Mouse (Mus musculus) liver, embryonic 12.5 days (tissue): ENCODE data around the gene Lpp. TPM values are rescaled to one million over a fixed set of nuclear protein-coding genes. Genes with fewer than 3 reads are reported as not detected.

Experiments used
- ATAC-seq: fragments of 200-750 bp; cut with Nextera tagmentation; 2 replicates; pipeline ENCODE4 v1.8.0; 2017; ENCODE audit warnings: moderate number of reproducible peaks, mild to moderate bottlenecking, moderate library complexity
- H3K27ac ChIP-seq: fragments of 300-500 bp; sonication (generic); 2 replicates; pipeline ENCODE4 v1.5.1; 2016; ENCODE audit warnings: mild to moderate bottlenecking
- H3K27me3 ChIP-seq: fragments of 300-500 bp; sonication (generic); replicated peaks from 2 replicates; pipeline ENCODE4 v1.6.1; 2016; ENCODE audit warnings: mild to moderate bottlenecking, moderate library complexity
- H3K36me3 ChIP-seq: fragments of 300-500 bp; sonication (generic); 2 replicates; pipeline ENCODE4 v1.6.1; 2016; ENCODE audit warnings: mild to moderate bottlenecking, moderate library complexity
- H3K4me1 ChIP-seq: fragments of 300-500 bp; sonication (generic); 2 replicates; pipeline ENCODE4 v1.6.1; 2016
- H3K4me2 ChIP-seq: fragments of 300-500 bp; sonication (generic); 2 replicates; pipeline ENCODE4 v1.6.1; 2016; ENCODE audit warnings: mild to moderate bottlenecking, moderate library complexity
- H3K4me3 ChIP-seq: fragments of 300-500 bp; sonication (generic); 2 replicates; pipeline ENCODE4 v1.5.1; 2016; ENCODE audit warnings: mild to moderate bottlenecking, moderate library complexity
- H3K9ac ChIP-seq: fragments of 300-500 bp; sonication (generic); 2 replicates; pipeline ENCODE4 v1.6.1; 2016; ENCODE audit warnings: mild to moderate bottlenecking, moderate library complexity
- H3K9me3 ChIP-seq: fragments of 300-500 bp; sonication (generic); replicated peaks from 2 replicates; pipeline ENCODE4 v1.6.1; 2016; ENCODE audit warnings: mild to moderate bottlenecking, moderate library complexity
- WGBS: fragments of 180-500 bp; shearing (Covaris S2); methylation state at CpG from one replicate; pipeline ENCODE4 v1.1.7; 2016; ENCODE audit not compliant: insufficient replicate concordance; 5-methylcytosine and 5-hydroxymethylcytosine counted together
- polyA plus RNA-seq: library from polyadenylated mRNA; unstranded; fragments of >200 nt; fragmentation: Nextera tagmentation; extraction: Ambion mirVana; gene quantifications from 2 replicates; pipeline ENCODE4 v1.2.1, GENCODE M21; 2016

The Lpp gene
- polyA plus RNA-seq, 1 experiment from 2014 or later, result 9.5 TPM

- Histone ChIP-seq H3K36me3 (no peaks in the 10 kb centered on the region), H3K4me2 (no peak overlapping the region), H3K27ac (no peak overlapping the region), H3K4me1 (no peaks in the 10 kb centered on the region), H3K9me3 (no peaks in the 10 kb centered on the region), H3K27me3 (no peaks in the 10 kb centered on the region), H3K9ac (no peak overlapping the region), H3K4me3 (no peak overlapping the region)
- 63% methylated on average over 2 of the region's 2 CpGs for WGBS
- no peak for ATAC-seq
Measured at GRCm38 (mm10) chr16:24577798-24578197, 184.5 kb downstream of the Lpp start.

GRCm38 (mm10) chr16:24582847-24583246 lies 189.5 kb downstream of the Lpp start:
- no peaks in the 10 kb centered on the region for H3K36me3 ChIP-seq
- H3K4me1 ChIP-seq, result no peaks in the 10 kb centered on the region
- no peak overlapping the region for H3K4me3 ChIP-seq
- ATAC-seq, result no peak
- H3K9ac ChIP-seq, result no peak overlapping the region
- H3K27ac ChIP-seq, result no peak overlapping the region
- H3K9me3 ChIP-seq, result no peaks in the 10 kb centered on the region
- no peaks in the 10 kb centered on the region for H3K27me3 ChIP-seq
- WGBS, result 81% methylated on average over 2 of the region's 2 CpGs
- H3K4me2 ChIP-seq, result no peak overlapping the region

GRCm38 (mm10) chr16:24593535-24593934 lies 200.2 kb downstream of the Lpp start:
- Histone ChIP-seq H3K27me3 (no peaks in the 10 kb centered on the region), H3K36me3 (no peaks in the 10 kb centered on the region), H3K4me2 (no peak overlapping the region), H3K27ac (no peak overlapping the region), H3K4me3 (no peak overlapping the region), H3K9ac (no peak overlapping the region), H3K9me3 (no peaks in the 10 kb centered on the region), H3K4me1 (no peaks in the 10 kb centered on the region)
- no peak for ATAC-seq
- 60% methylated on average over 4 of the region's 4 CpGs for WGBS

GRCm38 (mm10) chr16:24594508-24594907 lies 201.2 kb downstream of the Lpp start:
- H3K27ac ChIP-seq, result no peak overlapping the region
- H3K36me3 ChIP-seq, result no peaks in the 10 kb centered on the region
- 76% methylated on average over 5 of the region's 5 CpGs for WGBS

GRCm38 (mm10) chr16:24595493-24595892 lies 202.2 kb downstream of the Lpp start:
- no peaks in the 10 kb centered on the region for H3K4me1 ChIP-seq
- H3K36me3 ChIP-seq, result no peaks in the 10 kb centered on the region
- H3K9ac ChIP-seq, result no peak overlapping the region
- no peak for ATAC-seq
- H3K27ac ChIP-seq, result no peak overlapping the region
- H3K27me3 ChIP-seq, result no peaks in the 10 kb centered on the region
- H3K4me2 ChIP-seq, result no peak overlapping the region
- H3K9me3 ChIP-seq, result no peaks in the 10 kb centered on the region
- no peak overlapping the region for H3K4me3 ChIP-seq

More at GRCm38 (mm10) chr16:24594508-24594907, 201.2 kb downstream of the Lpp start:
- ATAC-seq, result no peak
- no peaks in the 10 kb centered on the region for H3K4me1 ChIP-seq
- no peaks in the 10 kb centered on the region for H3K9me3 ChIP-seq
- no peak overlapping the region for H3K4me3 ChIP-seq
- no peak overlapping the region for H3K4me2 ChIP-seq
- no peak overlapping the region for H3K9ac ChIP-seq
- H3K27me3 ChIP-seq, result no peaks in the 10 kb centered on the region

GRCm38 (mm10) chr16:24598567-24598966 lies 205.3 kb downstream of the Lpp start:
- no peaks in the 10 kb centered on the region for H3K9me3 ChIP-seq
- no peak for ATAC-seq
- no peaks in the 10 kb centered on the region for H3K4me1 ChIP-seq
- H3K4me2 ChIP-seq, result no peak overlapping the region
- 68% methylated on average over 7 of the region's 7 CpGs for WGBS
- no peaks in the 10 kb centered on the region for H3K36me3 ChIP-seq
- H3K4me3 ChIP-seq, result no peak overlapping the region
- no peak overlapping the region for H3K27ac ChIP-seq
- H3K9ac ChIP-seq, result no peak overlapping the region
- H3K27me3 ChIP-seq, result no peaks in the 10 kb centered on the region

- Histone ChIP-seq H3K9me3 (no peaks in the 10 kb centered on the region), H3K4me1 (no peaks in the 10 kb centered on the region), H3K27me3 (no peaks in the 10 kb centered on the region), H3K4me3 (no peak overlapping the region), H3K36me3 (no peaks in the 10 kb centered on the region), H3K4me2 (no peak overlapping the region), H3K9ac (no peak overlapping the region), H3K27ac (no peak overlapping the region)
- ATAC-seq, result no peak
- 29% methylated on average over 7 of the region's 7 CpGs for WGBS
Measured at GRCm38 (mm10) chr16:24599766-24600165, 206.5 kb downstream of the Lpp start.

- H3K4me2 ChIP-seq, result no peak overlapping the region
- H3K27me3 ChIP-seq, result no peaks in the 10 kb centered on the region
- ATAC-seq, result no peak
- H3K9me3 ChIP-seq, result no peaks in the 10 kb centered on the region
- H3K9ac ChIP-seq, result no peak overlapping the region
- H3K4me3 ChIP-seq, result no peak overlapping the region
- WGBS, result 76% methylated on average over 14 of the region's 14 CpGs
- no peaks in the 10 kb centered on the region for H3K4me1 ChIP-seq
- no peaks in the 10 kb centered on the region for H3K36me3 ChIP-seq
- H3K27ac ChIP-seq, result no peak overlapping the region
Measured at GRCm38 (mm10) chr16:24600260-24600948, 207.1 kb downstream of the Lpp start.

- Histone ChIP-seq H3K9me3 (no peaks in the 10 kb centered on the region), H3K4me3 (no peak overlapping the region), H3K9ac (no peak overlapping the region), H3K4me2 (no peak overlapping the region), H3K36me3 (no peaks in the 10 kb centered on the region), H3K27me3 (no peaks in the 10 kb centered on the region), H3K27ac (no peak overlapping the region), H3K4me1 (no peaks in the 10 kb centered on the region)
- no peak for ATAC-seq
- 59% methylated on average over 4 of the region's 4 CpGs for WGBS
Measured at GRCm38 (mm10) chr16:24603342-24603741, 210.0 kb downstream of the Lpp start.

GRCm38 (mm10) chr16:24607896-24608457 lies 214.7 kb downstream of the Lpp start:
- Histone ChIP-seq H3K27ac (no peak overlapping the region), H3K9me3 (no peaks in the 10 kb centered on the region), H3K27me3 (no peaks in the 10 kb centered on the region), H3K9ac (no peak overlapping the region), H3K4me3 (no peak overlapping the region), H3K36me3 (peaks cover 4% of the 10 kb centered on the region; the same call in 1 of the 2 replicates), H3K4me1 (no peaks in the 10 kb centered on the region), H3K4me2 (no peak overlapping the region)
- WGBS, result 76% methylated on average over 8 of the region's 8 CpGs
- no peak for ATAC-seq

- no peak overlapping the region for H3K27ac ChIP-seq
- WGBS, result 74% methylated on average over 6 of the region's 6 CpGs
- no peak overlapping the region for H3K4me3 ChIP-seq
- ATAC-seq, result no peak
- H3K9ac ChIP-seq, result no peak overlapping the region
- no peaks in the 10 kb centered on the region for H3K4me1 ChIP-seq
- no peaks in the 10 kb centered on the region for H3K27me3 ChIP-seq
- no peak overlapping the region for H3K4me2 ChIP-seq
- H3K9me3 ChIP-seq, result no peaks in the 10 kb centered on the region
- no peaks in the 10 kb centered on the region for H3K36me3 ChIP-seq
Measured at GRCm38 (mm10) chr16:24619458-24619857, 226.2 kb downstream of the Lpp start.

GRCm38 (mm10) chr16:24620021-24620420 lies 226.7 kb downstream of the Lpp start:
- no peak overlapping the region for H3K4me2 ChIP-seq
- H3K9me3 ChIP-seq, result no peaks in the 10 kb centered on the region
- H3K4me1 ChIP-seq, result no peaks in the 10 kb centered on the region
- no peak overlapping the region for H3K27ac ChIP-seq
- no peak for ATAC-seq
- H3K4me3 ChIP-seq, result no peak overlapping the region
- no peak overlapping the region for H3K9ac ChIP-seq
- no peaks in the 10 kb centered on the region for H3K27me3 ChIP-seq
- WGBS, result 36% methylated on average over 3 of the region's 3 CpGs
- H3K36me3 ChIP-seq, result no peaks in the 10 kb centered on the region
